Comparison of ENCODE assay signal across 13 mouse cellular contexts in the genomic region with DNA sequence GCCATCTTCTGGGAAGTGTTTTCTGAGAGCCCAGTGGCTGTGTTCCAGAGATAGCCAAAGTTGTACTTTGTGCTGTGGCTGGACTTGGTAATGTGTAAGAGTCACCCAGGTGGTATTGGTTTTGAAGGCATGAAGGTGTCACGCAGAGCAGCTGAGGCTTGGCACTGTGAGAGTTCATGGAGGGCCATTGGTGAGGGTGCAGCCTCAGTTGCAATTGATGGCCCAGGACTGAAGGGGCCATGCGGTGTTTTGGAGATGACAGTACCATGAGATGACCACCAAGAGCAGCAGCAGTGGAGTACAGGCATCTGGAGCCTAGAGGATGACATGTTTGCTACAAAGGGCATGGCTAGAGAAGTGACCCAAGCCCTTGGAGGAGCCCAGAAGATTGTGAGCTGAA. TPM values are rescaled to one million over a fixed set of nuclear protein-coding genes. Genes with fewer than 3 reads are reported as not detected.
A peak's percentile ranks its signal among the peaks of the same experiment; 100 is the strongest.
DNase-seq lines count a peak whose midpoint lies in the region; TF ChIP-seq lines count a peak whose summit lies in the region.
"Not testable (repeated sequence)": the region's sequence is repeated elsewhere in the genome, so short reads cannot be mapped to it uniquely, and the experiment has no call there.
"Had no signal": no experiment of that assay in that cellular context is flagged by ENCODE, and none has a peak within 500 bp of the region (broad histone marks: within the 10 kb centered on the region; RNA-seq: fewer than 3 reads in every experiment).

No protein-coding gene starts in this region.

- WGBS in liver, adult 2 months = 56% methylated on average over 2 of the region's 2 CpGs

- not testable (repeated sequence) for TF ChIP-seq POLR2A in liver, adult 2 months (IDR thresholded peaks at IDR 0.05; ENCODE audit: extremely low read depth, insufficient read depth, low read length)

- not testable (repeated sequence) for TF ChIP-seq CTCF in liver, adult 2 months (IDR thresholded peaks at IDR 0.05; ENCODE audit: low read depth, low read length)

- not testable (repeated sequence) for H3K4me1 ChIP-seq in liver, adult 2 months (ENCODE audit: control insufficient read depth, insufficient read depth, low read length)

- not testable (repeated sequence) for H3K27me3 ChIP-seq in liver, adult 2 months (ENCODE audit: control insufficient read depth, insufficient read depth, low read length)

- not testable (repeated sequence) for H3K79me2 ChIP-seq in liver, adult 2 months (ENCODE audit: control insufficient read depth, insufficient read depth, low read length)

- H3K36me3 ChIP-seq in liver, adult 2 months (ENCODE audit: control insufficient read depth, insufficient read depth, low read length) = not testable (repeated sequence)

- H3K27ac ChIP-seq in liver, adult 2 months (replicated peaks; ENCODE audit: insufficient read depth, low read depth, low read length) = not testable (repeated sequence)

- not testable (repeated sequence) for H3K9ac ChIP-seq in liver, adult 2 months (ENCODE audit: low read depth, low read length)

- not testable (repeated sequence) for H3K4me3 ChIP-seq in liver, adult 2 months (ENCODE audit: insufficient read depth, low read depth, low read length)

- DNase-seq in heart, adult 11 months = peak; percentile 53
- peak; percentile 51 for DNase-seq in liver, adult 2 months (ENCODE audit: extremely low read depth, low read depth, low spot score)

RNA-seq across cellular contexts. Expression of a gene that starts 2.2 kb away (rescaled TPM):
- total RNA-seq in liver, adult 2 months (2014; rRNA removed) = 1,515 and 1,916 TPM in 2 replicates
- polyA plus RNA-seq in liver, adult 2 months (2012; rRNA removed) = 1,145 and 1,548 TPM in 2 replicates
- total RNA-seq: adrenal gland, postnatal 25 days; CH12.LX; ES-E14; MEL had no signal
- polyA plus RNA-seq: activated CD4-positive, CD25-positive, alpha-beta regulatory T cell, adult 4 months; brain, embryonic 14.5 days; C2C12; CD4-positive, CD25-positive, alpha-beta regulatory T cell, adult 4 months; cerebellum, adult 2 months; G1E; Patski had no signal
